Mouse (Mus musculus): Measurements from ENCODE around the gene Mrps34.

DNA sequence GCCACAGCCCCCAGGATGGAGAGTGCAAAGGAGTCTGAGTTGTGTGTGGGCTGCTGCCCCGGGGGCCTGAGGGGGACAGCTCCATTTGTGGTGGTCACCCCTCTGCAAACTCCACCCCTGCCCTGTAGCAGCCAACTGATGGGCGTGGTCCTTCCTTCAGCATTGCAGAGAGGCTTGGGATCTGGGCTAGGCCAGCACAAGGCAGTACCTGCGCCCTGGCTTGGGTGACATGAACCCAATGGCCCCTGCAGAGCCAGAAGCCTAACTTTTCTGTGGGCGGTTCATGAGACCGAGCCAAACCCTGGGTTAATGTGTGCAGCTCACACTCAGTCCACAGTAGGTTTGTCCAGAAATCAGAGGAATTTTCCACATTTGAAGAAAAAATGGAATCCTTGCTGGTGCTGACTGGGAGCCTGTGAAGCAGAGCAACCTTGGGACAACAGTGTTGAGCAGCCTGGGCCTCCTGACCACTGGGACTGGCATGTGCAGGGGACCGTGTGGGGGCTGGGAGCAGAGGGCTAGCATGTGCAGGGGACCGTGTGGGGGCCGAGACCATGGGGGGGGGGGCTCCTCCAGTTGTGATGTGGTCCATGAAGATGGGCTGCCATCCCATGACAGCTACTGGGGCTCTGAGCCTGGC lies 37.0 kb upstream of the Mrps34 start:
- TF ChIP-seq EP300 (IDR thresholded peaks at IDR 0.05; ENCODE audit: low read length): no peak
- no peak for TF ChIP-seq POLR2A (IDR thresholded peaks at IDR 0.05; ENCODE audit: low read depth, low read length)
- TF ChIP-seq GABPA (IDR thresholded peaks at IDR 0.05; ENCODE audit: insufficient replicate concordance, low read depth, low read length): no peak
- TF ChIP-seq HCFC1 (IDR thresholded peaks at IDR 0.05; ENCODE audit: low read depth, low read length): no peak
- no peak for TF ChIP-seq RCOR1 (conservative IDR thresholded peaks at IDR 0.05; ENCODE audit: low read depth, low read length)
